Comparison of ENCODE assay signal across 18 mouse cellular contexts in the genomic region with DNA sequence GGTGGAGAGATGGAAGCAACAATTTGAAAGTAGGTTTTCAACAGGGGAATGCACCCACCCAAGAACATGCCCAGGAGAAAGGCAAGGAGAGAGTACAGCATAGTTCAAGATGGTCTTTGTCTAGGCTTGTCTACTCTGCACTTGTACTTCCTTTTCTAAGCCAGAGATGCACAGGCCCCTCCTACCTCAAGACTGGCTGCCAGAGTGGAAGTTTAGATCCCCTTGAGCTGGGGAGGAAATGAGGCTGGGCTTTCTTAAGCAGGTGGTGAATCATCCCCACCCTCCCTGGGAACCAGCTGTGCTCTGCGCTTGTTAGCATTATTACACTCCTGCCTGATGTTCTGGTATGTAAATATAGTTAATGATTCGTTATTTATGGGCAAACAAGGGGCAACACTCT. TPM values are rescaled to one million over a fixed set of nuclear protein-coding genes. Genes with fewer than 3 reads are reported as not detected.
DNase-seq lines count a peak whose midpoint lies in the region; ATAC-seq and TF ChIP-seq lines count a peak whose summit lies in the region.
"Had no signal": no experiment of that assay in that cellular context is flagged by ENCODE, and none has a peak within 500 bp of the region (broad histone marks: within the 10 kb centered on the region; RNA-seq: fewer than 3 reads in every experiment).

No protein-coding gene starts in this region.

- peak; percentile 28 for DNase-seq in midbrain, embryonic 11.5 days (ENCODE audit: low spot score, missing footprints)
- DNase-seq in R1 (ENCODE audit: low read depth, low spot score) = peak; percentile 65
- DNase-seq in thymus, postnatal 25 days = peak; percentile 85
- DNase-seq in cerebellum, adult 2 months = no peak
- no peak for DNase-seq in left cerebral cortex, adult 8-10 months (ENCODE audit: low spot score in 2 of 2)
- no peak for DNase-seq in left cerebral cortex, adult 11 months (ENCODE audit: low spot score)
- DNase-seq: adrenal gland, postnatal 10 days; cerebellum, adult 9-11 months; retina, postnatal 1 day had no signal

- ATAC-seq in midbrain, embryonic 11.5 days (ENCODE audit: low FRiP score) = no peak
- ATAC-seq in midbrain, embryonic 13.5 days = no peak
- peak; percentile 63 for ATAC-seq in megakaryocyte progenitor cell, adult 5-6 weeks (replicated peaks; ENCODE audit: poor library complexity)

- H3K27me3 ChIP-seq in midbrain, embryonic 11.5 days (ENCODE audit: control insufficient read depth, insufficient read depth, low read length) = no peaks in the 10 kb centered on the region
- H3K27me3 ChIP-seq in midbrain, embryonic 13.5 days = no peaks in the 10 kb centered on the region
- H3K27me3 ChIP-seq in cerebellum, adult 2 months (ENCODE audit: control insufficient read depth, insufficient read depth, low read length) = no peaks in the 10 kb centered on the region
- H3K27me3 ChIP-seq: liver, embryonic 15.5 days had no signal

- TF ChIP-seq CTCF in cerebellum, adult 2 months (IDR thresholded peaks at IDR 0.05; ENCODE audit: borderline replicate concordance, insufficient read depth, low read depth, low read length) = no peak

- H3K4me2 ChIP-seq in midbrain, embryonic 11.5 days = no peak overlapping the region
- H3K4me2 ChIP-seq in midbrain, embryonic 13.5 days (replicated peaks) = no peak overlapping the region
- H3K4me2 ChIP-seq: heart, embryonic 11.5 days; liver, embryonic 15.5 days had no signal

- no peaks in the 10 kb centered on the region for H3K4me1 ChIP-seq in midbrain, embryonic 11.5 days (ENCODE audit: control insufficient read depth, insufficient read depth, low read length)
- H3K4me1 ChIP-seq in midbrain, embryonic 13.5 days (replicated peaks) = no peaks in the 10 kb centered on the region; the same call in 1 of the 2 replicates
- no peaks in the 10 kb centered on the region; the same call in 1 of the 2 replicates for H3K4me1 ChIP-seq in cerebellum, adult 2 months (ENCODE audit: control insufficient read depth, insufficient read depth, low read length)

- H3K36me3 ChIP-seq in midbrain, embryonic 11.5 days (ENCODE audit: control insufficient read depth, insufficient read depth, low read length) = no peaks in the 10 kb centered on the region
- H3K36me3 ChIP-seq in midbrain, embryonic 13.5 days = no peaks in the 10 kb centered on the region
- H3K36me3 ChIP-seq: liver, embryonic 15.5 days had no signal

- H3K27ac ChIP-seq in midbrain, embryonic 11.5 days (ENCODE audit: low read depth, low read length) = no peak overlapping the region
- H3K27ac ChIP-seq in midbrain, embryonic 13.5 days = no peak overlapping the region
- H3K27ac ChIP-seq in cerebellum, adult 2 months (ENCODE audit: insufficient read depth, low read length) = no peak overlapping the region
- H3K27ac ChIP-seq: liver, embryonic 15.5 days had no signal

- TF ChIP-seq POLR2A in cerebellum, adult 2 months (IDR thresholded peaks at IDR 0.05; ENCODE audit: borderline replicate concordance, insufficient read depth, low read length) = no peak

- no peaks in the 10 kb centered on the region for H3K9me3 ChIP-seq in midbrain, embryonic 11.5 days (ENCODE audit: control insufficient read depth, low read length)
- no peaks in the 10 kb centered on the region for H3K9me3 ChIP-seq in midbrain, embryonic 13.5 days
- H3K9me3 ChIP-seq: liver, embryonic 15.5 days had no signal

- WGBS in midbrain, embryonic 11.5 days = 72% methylated on average over 2 of the region's 2 CpGs
- WGBS in midbrain, embryonic 13.5 days = 62% methylated on average over 2 of the region's 2 CpGs
- WGBS in cerebellum, adult 2 months = 51% methylated on average over 2 of the region's 2 CpGs

- H3K9ac ChIP-seq in midbrain, embryonic 11.5 days (ENCODE audit: low read length) = no peak overlapping the region
- no peak overlapping the region for H3K9ac ChIP-seq in midbrain, embryonic 13.5 days (replicated peaks)
- H3K9ac ChIP-seq: liver, embryonic 15.5 days had no signal

- no peak overlapping the region for H3K4me3 ChIP-seq in midbrain, embryonic 11.5 days (ENCODE audit: low read depth, low read length)
- no peak overlapping the region for H3K4me3 ChIP-seq in midbrain, embryonic 13.5 days (replicated peaks)
- no peak overlapping the region for H3K4me3 ChIP-seq in cerebellum, adult 2 months (replicated peaks; ENCODE audit: insufficient read depth, low read depth, low read length)
- H3K4me3 ChIP-seq: liver, embryonic 15.5 days had no signal

RNA-seq across cellular contexts. Expression of a gene that starts 36.7 kb away (rescaled TPM):
- not detected in 2 replicates for polyA plus RNA-seq in midbrain, embryonic 11.5 days (2014; fragmentation: Nextera tagmentation; extraction: Ambion mirVana)
- not detected in 2 replicates for polyA plus RNA-seq in midbrain, embryonic 13.5 days (2015; fragmentation: Nextera tagmentation; extraction: Ambion mirVana)
- total RNA-seq in megakaryocyte progenitor cell, adult 5-6 weeks (2015) = not detected in 2 replicates
- not detected in 2 replicates for total RNA-seq in megakaryocyte progenitor cell, adult 5-6 weeks (2017)
- not detected in 2 replicates for polyA plus RNA-seq in cerebellum, adult 2 months (2012; rRNA removed)
- total RNA-seq in left cerebral cortex, adult 8-10 months (2022) = not detected
- total RNA-seq: adrenal gland, postnatal 10 days; ES-E14; left cerebral cortex, postnatal 36 days; megakaryocyte-erythroid progenitor cell, adult 5-6 weeks had no signal
- polyA plus RNA-seq: heart, embryonic 11.5 days; neural tube, embryonic 11.5 days; stomach, embryonic 14.5 days had no signal

RNA-seq across cellular contexts. Expression of a gene that starts 47.0 kb away (rescaled TPM):
- polyA plus RNA-seq in midbrain, embryonic 11.5 days (2014; fragmentation: Nextera tagmentation; extraction: Ambion mirVana) = 9.9 and 10.7 TPM in 2 replicates
- polyA plus RNA-seq in midbrain, embryonic 13.5 days (2015; fragmentation: Nextera tagmentation; extraction: Ambion mirVana) = 26.6 and 31.2 TPM in 2 replicates
- 0.15 and 4.2 TPM in 2 replicates for total RNA-seq in megakaryocyte progenitor cell, adult 5-6 weeks (2015)
- total RNA-seq in megakaryocyte progenitor cell, adult 5-6 weeks (2017) = 1.7 and 2.6 TPM in 2 replicates
- polyA plus RNA-seq in cerebellum, adult 2 months (2012; rRNA removed) = 21.7 and 27.4 TPM in 2 replicates
- 100 to 1,000 TPM; 120 to 138 (median 128) TPM for total RNA-seq in left cerebral cortex, adult 8-10 months (2022)

Comparison
In these comparisons a context has a peak if more than half of its experiments do, and no peak if none do; other contexts are left out.
1. DNase-seq: peak in midbrain, embryonic 11.5 days (single experiment), R1 (single experiment) and thymus, postnatal 25 days (single experiment); none in cerebellum, adult 2 months (0 of 2), left cerebral cortex, adult 8-10 months (0 of 2) and left cerebral cortex, adult 11 months (single experiment).